28 mouse cellular contexts compared by ENCODE assay signal in the genomic region with DNA sequence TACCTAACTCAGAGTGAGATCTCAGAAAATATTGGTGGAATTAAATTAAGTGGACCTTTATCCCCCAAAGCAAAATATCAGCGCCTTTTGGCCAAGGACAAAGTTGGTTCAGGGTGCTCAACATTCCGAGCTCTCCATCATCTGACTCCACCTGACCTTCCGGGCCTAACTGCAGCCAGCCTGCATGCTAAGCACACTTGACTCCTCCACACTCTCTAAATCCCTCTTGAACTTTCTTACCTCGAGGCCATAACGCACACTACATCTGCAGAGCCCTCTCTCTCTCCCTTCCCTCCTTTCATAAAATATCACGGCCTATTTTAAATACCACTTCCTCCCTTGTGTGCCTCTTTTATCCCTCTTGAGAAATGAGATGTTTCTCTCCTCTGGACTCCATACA.
"Had no signal": no experiment of that assay in that cellular context is flagged by ENCODE, and none has a peak within 500 bp of the region (broad histone marks: within the 10 kb centered on the region; RNA-seq: fewer than 3 reads in every experiment).

No protein-coding gene starts in this region.

- H3K27ac ChIP-seq: embryonic facial prominence, embryonic 10.5 days; embryonic facial prominence, embryonic 12.5 days; embryonic facial prominence, embryonic 13.5 days; embryonic facial prominence, embryonic 15.5 days; forebrain, embryonic 10.5 days; forebrain, embryonic 12.5 days; forebrain, embryonic 13.5 days; forebrain, embryonic 15.5 days; gastrocnemius, adult 2 months had no signal

- H3K27me3 ChIP-seq: embryonic facial prominence, embryonic 12.5 days; embryonic facial prominence, embryonic 13.5 days; embryonic facial prominence, embryonic 15.5 days; forebrain, embryonic 12.5 days; forebrain, embryonic 13.5 days; forebrain, embryonic 15.5 days had no signal

- H3K36me3 ChIP-seq: embryonic facial prominence, embryonic 10.5 days; embryonic facial prominence, embryonic 12.5 days; embryonic facial prominence, embryonic 13.5 days; embryonic facial prominence, embryonic 15.5 days; forebrain, embryonic 10.5 days; forebrain, embryonic 12.5 days; forebrain, embryonic 15.5 days had no signal

- H3K4me3 ChIP-seq: embryonic facial prominence, embryonic 10.5 days; embryonic facial prominence, embryonic 12.5 days; embryonic facial prominence, embryonic 13.5 days; embryonic facial prominence, embryonic 15.5 days; erythroblast, embryonic 14.5 days; forebrain, embryonic 10.5 days; forebrain, embryonic 12.5 days; forebrain, embryonic 13.5 days; forebrain, embryonic 15.5 days; gastrocnemius, adult 2 months had no signal

- H3K9me3 ChIP-seq: embryonic facial prominence, embryonic 10.5 days; embryonic facial prominence, embryonic 12.5 days; embryonic facial prominence, embryonic 13.5 days; embryonic facial prominence, embryonic 15.5 days; forebrain, embryonic 10.5 days; forebrain, embryonic 12.5 days; forebrain, embryonic 13.5 days; forebrain, embryonic 15.5 days had no signal

- H3K4me2 ChIP-seq: embryonic facial prominence, embryonic 12.5 days; embryonic facial prominence, embryonic 13.5 days; embryonic facial prominence, embryonic 15.5 days; forebrain, embryonic 12.5 days; forebrain, embryonic 13.5 days; forebrain, embryonic 15.5 days had no signal

- H3K9ac ChIP-seq: embryonic facial prominence, embryonic 12.5 days; embryonic facial prominence, embryonic 13.5 days; embryonic facial prominence, embryonic 15.5 days; forebrain, embryonic 12.5 days; forebrain, embryonic 13.5 days; forebrain, embryonic 15.5 days; forebrain, postnatal 0 days had no signal

- ATAC-seq: forebrain, embryonic 13.5 days; forebrain, embryonic 14.5 days; forebrain, embryonic 15.5 days; forebrain, embryonic 16.5 days; forebrain, postnatal 0 days had no signal

- H3K4me1 ChIP-seq: embryonic facial prominence, embryonic 10.5 days; embryonic facial prominence, embryonic 12.5 days; embryonic facial prominence, embryonic 13.5 days; embryonic facial prominence, embryonic 15.5 days; forebrain, embryonic 10.5 days; forebrain, embryonic 12.5 days; forebrain, embryonic 13.5 days; forebrain, embryonic 15.5 days had no signal

- DNase-seq: cerebellum, adult 18-20 months; cerebellum, adult 2 months; cerebellum, adult 8-10 months; cerebellum, adult 9-10 months; cerebellum, adult 9-11 months; cerebellum, postnatal 10 days; cerebellum, postnatal 14 days; cerebellum, postnatal 25 days; cerebellum, postnatal 36 days; embryo, embryonic 11 days; forebrain, postnatal 0 days; gastrocnemius, adult 2 months; gastrocnemius, postnatal 10 days; gastrocnemius, postnatal 14 days; gastrocnemius, postnatal 25 days; gastrocnemius, postnatal 36 days; heart, adult 11 months had no signal
